Mouse (Mus musculus) CD4-positive naive resting alpha-beta T cell, adult 57 days (primary cell): ENCODE data around the gene Syt15. TPM values are rescaled to one million over a fixed set of nuclear protein-coding genes. Genes with fewer than 3 reads are reported as not detected.

Experiments
- total RNA-seq: library from RNA; stranded (reverse); gene quantifications from one replicate; pipeline ENCODE4 v1.2.4, GENCODE M21; 2023

Syt15 gene
- total RNA-seq, result not detected

GRCm38 (mm10) chr14:34219295-34219694, at the start of gene Syt15:
Gene Syt15, plus strand, starts transcription at chr14:34219595.

GRCm38 (mm10) chr14:34201231-34202035, 18.0 kb upstream of the Syt15 start, which contains the start of gene Gprin2:
Gene Gprin2, minus strand, starts transcription at chr14:34201653.

Other genes with a start within 250 kb of the Syt15 start
- gene Zfp488, start 240.8 kb upstream of the Syt15 start, total RNA-seq, result not detected
- gene Gm30083, start 204.4 kb upstream of the Syt15 start, total RNA-seq, result not detected
- not detected for gene Gm5460, start 202.8 kb upstream of the Syt15 start, total RNA-seq
- not detected for gene Antxrl, start 166.9 kb upstream of the Syt15 start, total RNA-seq
- gene Anxa8, start 133.6 kb upstream of the Syt15 start, total RNA-seq, result not detected
- not detected for gene A630023A22Rik, start 116.8 kb upstream of the Syt15 start, total RNA-seq
- gene Npy4r, start 67.1 kb upstream of the Syt15 start, total RNA-seq, result not detected
- not detected for gene Gprin2, start 17.9 kb upstream of the Syt15 start, total RNA-seq
- 22.7 TPM for gene Shld2, start 90.9 kb downstream of the Syt15 start, total RNA-seq
- 139 TPM for gene Glud1, start 91.1 kb downstream of the Syt15 start, total RNA-seq
- not detected for gene Fam25c, start 135.8 kb downstream of the Syt15 start, total RNA-seq
- not detected for gene Sncg, start 155.2 kb downstream of the Syt15 start, total RNA-seq
- 0.24 TPM for gene Mmrn2, start 155.9 kb downstream of the Syt15 start, total RNA-seq